Mouse (Mus musculus) c-Kit-positive CD71-positive TER-119-positive erythroid progenitor cells, embryonic 14.5 days (primary cell): Measurements from ENCODE around the gene Olfr738.

Source experiments
- DNase-seq: peaks from one replicate; pipeline ENCODE4 v3.0.0-alpha.2; 2013; ENCODE audit warnings: low spot score

Gene Olfr738

GRCm38 (mm10) chr14:50407268-50407667, at the start of gene Olfr738:
Gene Olfr738 (plus strand): TSS chr14:50407568.
- DNase-seq, result no peak

- no peak for DNase-seq
Observed at GRCm38 (mm10) chr14:50357593-50357992, 49.8 kb upstream of the Olfr738 start, which contains the start of gene Tlr11. Gene Tlr11 (plus strand): TSS chr14:50357914.

GRCm38 (mm10) chr14:50360480-50360879, 46.9 kb upstream of the Olfr738 start:
- DNase-seq, result no peak

GRCm38 (mm10) chr14:50363561-50363960, 43.8 kb upstream of the Olfr738 start:
- DNase-seq, result no peak

GRCm38 (mm10) chr14:50380863-50381262, 26.5 kb upstream of the Olfr738 start, which contains the start of gene Olfr736:
Gene Olfr736 (plus strand): TSS chr14:50381163.
- DNase-seq, result no peak

GRCm38 (mm10) chr14:50418326-50418725, 11.0 kb downstream of the Olfr738 start, which contains the start of gene Olfr739:
Gene Olfr739 (plus strand): TSS chr14:50418626.
- no peak for DNase-seq

GRCm38 (mm10) chr14:50445245-50445644, 37.9 kb downstream of the Olfr738 start, which contains the start of gene Olfr740:
Gene Olfr740 (plus strand): TSS chr14:50445545.
- no peak for DNase-seq
